Mouse (Mus musculus): ENCODE measurements around the gene Rpl6.

The Rpl6 gene

GRCm38 (mm10) chr5:121204132-121205089 is at the start of gene Rpl6:
Rpl6 (plus strand) TSS chr5:121204481.
- in situ Hi-C loops (cut with MboI, MseI) = no loop called here

- in situ Hi-C loops (cut with MboI, MseI) = loop anchor here in 1 of 2 experiments (10.0 kb wide), 1 partner anchor 1561 kb away; no protein-coding TSS in a partner anchor
Measured at GRCm38 (mm10) chr5:121156121-121156520, 48.2 kb upstream of the Rpl6 start.

- in situ Hi-C loops (cut with MboI, MseI) = loop anchor here in 1 of 2 experiments (10.0 kb wide), 1 partner anchor 1562 kb away; no protein-coding TSS in a partner anchor
Measured at GRCm38 (mm10) chr5:121157017-121157416, 47.3 kb upstream of the Rpl6 start.

GRCm38 (mm10) chr5:121157489-121157888 is 46.8 kb upstream of the Rpl6 start:
- in situ Hi-C loops (cut with MboI, MseI) = loop anchor here in 1 of 2 experiments (10.0 kb wide), 1 partner anchor 1563 kb away; no protein-coding TSS in a partner anchor

GRCm38 (mm10) chr5:121158966-121159365 is 45.3 kb upstream of the Rpl6 start:
- in situ Hi-C loops (cut with MboI, MseI) = loop anchor here in 1 of 2 experiments (10.0 kb wide), 1 partner anchor 1564 kb away; no protein-coding TSS in a partner anchor

- in situ Hi-C loops (cut with MboI, MseI) = no loop called here
Measured at GRCm38 (mm10) chr5:121162285-121162684, 42.0 kb upstream of the Rpl6 start.

- in situ Hi-C loops (cut with MboI, MseI) = no loop called here
Measured at GRCm38 (mm10) chr5:121162923-121163322, 41.4 kb upstream of the Rpl6 start.

GRCm38 (mm10) chr5:121166884-121167283 is 37.4 kb upstream of the Rpl6 start:
- in situ Hi-C loops (cut with MboI, MseI) = no loop called here

GRCm38 (mm10) chr5:121169588-121169987 is 34.7 kb upstream of the Rpl6 start:
- in situ Hi-C loops (cut with MboI, MseI) = no loop called here

- in situ Hi-C loops (cut with MboI, MseI) = no loop called here
Measured at GRCm38 (mm10) chr5:121172835-121173234, 31.4 kb upstream of the Rpl6 start.

GRCm38 (mm10) chr5:121179077-121179857 is 25.0 kb upstream of the Rpl6 start:
- in situ Hi-C loops (cut with MboI, MseI) = no loop called here

- in situ Hi-C loops (cut with MboI, MseI) = no loop called here
Measured at GRCm38 (mm10) chr5:121183269-121183668, 21.0 kb upstream of the Rpl6 start.

GRCm38 (mm10) chr5:121184375-121184774 is 19.9 kb upstream of the Rpl6 start:
- in situ Hi-C loops (cut with MboI, MseI) = no loop called here

GRCm38 (mm10) chr5:121184945-121185551 is 19.2 kb upstream of the Rpl6 start:
- in situ Hi-C loops (cut with MboI, MseI) = no loop called here

- in situ Hi-C loops (cut with MboI, MseI) = no loop called here
Measured at GRCm38 (mm10) chr5:121187580-121188001, 16.7 kb upstream of the Rpl6 start.

- in situ Hi-C loops (cut with MboI, MseI) = no loop called here
Measured at GRCm38 (mm10) chr5:121188265-121188664, 16.0 kb upstream of the Rpl6 start.

- in situ Hi-C loops (cut with MboI, MseI) = no loop called here
Measured at GRCm38 (mm10) chr5:121189182-121189581, 15.1 kb upstream of the Rpl6 start.

GRCm38 (mm10) chr5:121190210-121190835 is 14.0 kb upstream of the Rpl6 start:
- in situ Hi-C loops (cut with MboI, MseI) = loop anchor here in 1 of 2 experiments (10.0 kb wide), 1 partner anchor 1814 kb away; no protein-coding TSS in a partner anchor

GRCm38 (mm10) chr5:121190836-121191583 is 13.3 kb upstream of the Rpl6 start, which contains the start of gene Ptpn11:
Ptpn11 (minus strand) TSS chr5:121191397.
- in situ Hi-C loops (cut with MboI, MseI) = loop anchor here in 1 of 2 experiments (10.0 kb wide), 1 partner anchor 1814 kb away; no protein-coding TSS in a partner anchor

- in situ Hi-C loops (cut with MboI, MseI) = loop anchor here in 1 of 2 experiments (10.0 kb wide), 1 partner anchor 1813 kb away; no protein-coding TSS in a partner anchor
Measured at GRCm38 (mm10) chr5:121191584-121191906, 12.7 kb upstream of the Rpl6 start.

Data from T-helper 17 cell (primary cell).